Mouse (Mus musculus) kidney, embryonic 16.5 days (tissue): ENCODE results near the gene Lnp1. TPM values are rescaled to one million over a fixed set of nuclear protein-coding genes. Genes with fewer than 3 reads are reported as not detected.

ENCODE experiments used
- ATAC-seq: fragments of 200-750 bp; cut with Nextera tagmentation; 2 replicates; pipeline ENCODE4 v1.8.0; 2017; ENCODE audit warnings: moderate TSS enrichment; ENCODE audit not compliant: low FRiP score, low TSS enrichment
- H3K27ac ChIP-seq: fragments of 300-500 bp; sonication (generic); 2 replicates; pipeline ENCODE4 v1.5.1; 2014; ENCODE audit warnings: low read length
- H3K27me3 ChIP-seq: fragments of 300-500 bp; sonication (generic); 2 replicates; pipeline ENCODE4 v1.6.1; 2014; ENCODE audit warnings: low read length, control low read depth, mixed read lengths; ENCODE audit not compliant: insufficient read depth
- H3K36me3 ChIP-seq: fragments of 300-500 bp; sonication (generic); 2 replicates; pipeline ENCODE4 v1.6.1; 2014; ENCODE audit warnings: low read length, control low read depth, mixed read lengths; ENCODE audit not compliant: insufficient read depth
- H3K4me1 ChIP-seq: fragments of 300-500 bp; sonication (generic); 2 replicates; pipeline ENCODE4 v1.6.1; 2014; ENCODE audit warnings: low read length, control low read depth, mixed read lengths; ENCODE audit not compliant: insufficient read depth
- H3K4me2 ChIP-seq: fragments of 300-500 bp; sonication (generic); replicated peaks from 2 replicates; pipeline ENCODE4 v1.6.1; 2014; ENCODE audit warnings: low read depth, low read length
- H3K4me3 ChIP-seq: fragments of 300-500 bp; sonication (generic); 2 replicates; pipeline ENCODE4 v1.5.1; 2014; ENCODE audit warnings: mild to moderate bottlenecking, low read length
- H3K9ac ChIP-seq: fragments of 300-500 bp; sonication (generic); replicated peaks from 2 replicates; pipeline ENCODE4 v1.6.1; 2014; ENCODE audit warnings: low read length
- H3K9me3 ChIP-seq: fragments of 300-500 bp; sonication (generic); 2 replicates; pipeline ENCODE4 v1.6.1; 2016; ENCODE audit warnings: low read length, control low read depth
- WGBS: fragments of 180-500 bp; shearing (Covaris S2); extraction: QIAGEN DNeasy Blood & Tissue Kit; methylation state at CpG from one replicate; pipeline ENCODE4 v1.1.7; 2014; 5-methylcytosine and 5-hydroxymethylcytosine counted together
- polyA plus RNA-seq: library from polyadenylated mRNA; unstranded; fragments of >200 nt; fragmentation: Nextera tagmentation; extraction: Ambion mirVana; gene quantifications from 2 replicates; pipeline ENCODE4 v1.2.1, GENCODE M21; 2015

The Lnp1 gene
- polyA plus RNA-seq, 1 experiment from 2014 or later: not detected

- no peak for ATAC-seq
- H3K4me2 ChIP-seq: peak overlapping the region; percentile 87
- no peaks in the 10 kb centered on the region for H3K27me3 ChIP-seq
- H3K4me1 ChIP-seq: peaks cover 4% of the 10 kb centered on the region; the same call in 1 of the 2 replicates
- no peaks in the 10 kb centered on the region for H3K36me3 ChIP-seq
- H3K4me3 ChIP-seq: peak overlapping the region; percentile 69
- no peak overlapping the region for H3K9ac ChIP-seq
- H3K9me3 ChIP-seq: no peaks in the 10 kb centered on the region
- 25% methylated on average over 9 of the region's 9 CpGs for WGBS
- no peak overlapping the region for H3K27ac ChIP-seq
Observed at GRCm38 (mm10) chr16:56886616-56887116, 41.2 kb downstream of the Lnp1 start.

- Histone ChIP-seq H3K27me3 (no peaks in the 10 kb centered on the region), H3K4me2 (peak within 1 kb of the TSS; percentile 87), H3K4me1 (peaks cover 4% of the 10 kb centered on the region; the same call in 1 of the 2 replicates), H3K4me3 (peak within 1 kb of the TSS; percentile 69), H3K9ac (peak within 1 kb of the TSS; percentile 66), H3K27ac (peak within 1 kb of the TSS; percentile 66; the same call in 1 of the 2 replicates), H3K9me3 (no peaks in the 10 kb centered on the region), H3K36me3 (no peaks in the 10 kb centered on the region)
- peak; percentile 99 for ATAC-seq
- 3% methylated on average over 25 of the region's 25 CpGs for WGBS
Observed at GRCm38 (mm10) chr16:56885824-56886615, 41.8 kb downstream of the Lnp1 start, which contains the start of gene Tmem45a. TSS of gene Tmem45a (minus strand) at chr16:56886166.

GRCm38 (mm10) chr16:56884811-56885210 is 43.0 kb downstream of the Lnp1 start:
- Histone ChIP-seq H3K27ac (no peak overlapping the region), H3K4me2 (peak overlapping the region; percentile 36), H3K27me3 (no peaks in the 10 kb centered on the region), H3K4me3 (peak overlapping the region; percentile 13; the same call in 1 of the 2 replicates), H3K9me3 (no peaks in the 10 kb centered on the region), H3K36me3 (no peaks in the 10 kb centered on the region), H3K4me1 (peaks cover 4% of the 10 kb centered on the region; the same call in 1 of the 2 replicates), H3K9ac (no peak overlapping the region)
- 88% methylated on average over 6 of the region's 6 CpGs for WGBS
- ATAC-seq: no peak

- ATAC-seq: no peak
- Histone ChIP-seq H3K9ac (no peak overlapping the region), H3K4me2 (no peak overlapping the region), H3K27ac (no peak overlapping the region), H3K27me3 (no peaks in the 10 kb centered on the region), H3K9me3 (no peaks in the 10 kb centered on the region), H3K36me3 (no peaks in the 10 kb centered on the region), H3K4me1 (no peaks in the 10 kb centered on the region; the same call in 1 of the 2 replicates), H3K4me3 (no peak overlapping the region)
- WGBS: 40% methylated on average over 2 of the region's 2 CpGs
Observed at GRCm38 (mm10) chr16:56873410-56873809, 54.5 kb downstream of the Lnp1 start.

GRCm38 (mm10) chr16:56870458-56870857 is 57.4 kb downstream of the Lnp1 start:
- 79% methylated on average over 3 of the region's 3 CpGs for WGBS
- H3K4me1 ChIP-seq: no peaks in the 10 kb centered on the region; the same call in 1 of the 2 replicates
- no peak overlapping the region for H3K27ac ChIP-seq
- H3K27me3 ChIP-seq: no peaks in the 10 kb centered on the region
- no peaks in the 10 kb centered on the region for H3K9me3 ChIP-seq
- H3K4me3 ChIP-seq: no peak overlapping the region
- H3K36me3 ChIP-seq: no peaks in the 10 kb centered on the region
- H3K4me2 ChIP-seq: no peak overlapping the region
- ATAC-seq: no peak
- no peak overlapping the region for H3K9ac ChIP-seq

GRCm38 (mm10) chr16:56868361-56868760 is 59.5 kb downstream of the Lnp1 start:
- H3K27me3 ChIP-seq: no peaks in the 10 kb centered on the region
- H3K27ac ChIP-seq: no peak overlapping the region
- no peaks in the 10 kb centered on the region for H3K9me3 ChIP-seq
- no peaks in the 10 kb centered on the region for H3K36me3 ChIP-seq
- H3K4me3 ChIP-seq: no peak overlapping the region
- H3K4me1 ChIP-seq: no peaks in the 10 kb centered on the region; the same call in 1 of the 2 replicates
- no peak for ATAC-seq
- no peak overlapping the region for H3K9ac ChIP-seq
- H3K4me2 ChIP-seq: no peak overlapping the region
- WGBS: 80% methylated on average over 5 of the region's 5 CpGs

- ATAC-seq: no peak
- no peak overlapping the region for H3K4me2 ChIP-seq
- no peaks in the 10 kb centered on the region for H3K27me3 ChIP-seq
- H3K36me3 ChIP-seq: no peaks in the 10 kb centered on the region
- no peaks in the 10 kb centered on the region; the same call in 1 of the 2 replicates for H3K4me1 ChIP-seq
- no peak overlapping the region for H3K4me3 ChIP-seq
- H3K27ac ChIP-seq: no peak overlapping the region
- no peak overlapping the region for H3K9ac ChIP-seq
- no peaks in the 10 kb centered on the region for H3K9me3 ChIP-seq
- 36% methylated on average over 4 of the region's 4 CpGs for WGBS
Observed at GRCm38 (mm10) chr16:56867591-56867990, 60.3 kb downstream of the Lnp1 start.

Other genes starting within 250 kb of the Lnp1 start
- gene Tfg, start 210.6 kb downstream of the Lnp1 start, polyA plus RNA-seq: 152 and 154 TPM in 2 replicates
- gene Adgrg7, start 132.2 kb downstream of the Lnp1 start, polyA plus RNA-seq: not detected in 2 replicates
- gene Tmem45a, start 41.9 kb downstream of the Lnp1 start, polyA plus RNA-seq: 28.2 and 33.7 TPM in 2 replicates
- gene Tmem45a2, start 143.3 kb upstream of the Lnp1 start, polyA plus RNA-seq: 0.09 and 0.13 TPM in 2 replicates
- 39.2 and 44.4 TPM in 2 replicates for gene Tomm70a, start 193.6 kb upstream of the Lnp1 start, polyA plus RNA-seq
- gene Nit2, start 239.3 kb upstream of the Lnp1 start, polyA plus RNA-seq: 110 and 115 TPM in 2 replicates